Mouse (Mus musculus) skeletal muscle tissue, postnatal 0 days (tissue): Measurements from ENCODE around the gene Mrps35. TPM values are rescaled to one million over a fixed set of nuclear protein-coding genes. Genes with fewer than 3 reads are reported as not detected.

Experiments
- polyA plus RNA-seq: library from polyadenylated mRNA; unstranded; fragments of >200 nt; fragmentation: Nextera tagmentation; extraction: Ambion mirVana; gene quantifications from 2 replicates; pipeline ENCODE4 v1.2.1, GENCODE M21; 2015

Mrps35 gene
- 132 and 148 TPM in 2 replicates for polyA plus RNA-seq

GRCm38 (mm10) chr6:147042291-147043290, at the start of gene Mrps35:
Mrps35 (plus strand) TSS chr6:147042764.

GRCm38 (mm10) chr6:147032303-147032925, 10.2 kb upstream of the Mrps35 start, which contains the start of gene Rep15:
Rep15 (plus strand) TSS chr6:147032584.

GRCm38 (mm10) chr6:147086594-147087225, 44.1 kb downstream of the Mrps35 start, which contains the start of gene Mansc4:
Mansc4 (minus strand) TSS chr6:147087032.

GRCm38 (mm10) chr6:147091136-147092120, 48.9 kb downstream of the Mrps35 start, which contains the start of gene Klhl42:
Klhl42 (plus strand) TSS chr6:147091379.

Other genes starting within 250 kb of the Mrps35 start
- gene Arntl2, start 246.7 kb upstream of the Mrps35 start, polyA plus RNA-seq, result 2.0 and 2.1 TPM in 2 replicates
- not detected in 2 replicates for gene Smco2, start 192.7 kb upstream of the Mrps35 start, polyA plus RNA-seq
- 22.7 and 24.3 TPM in 2 replicates for gene Ppfibp1, start 154.3 kb upstream of the Mrps35 start, polyA plus RNA-seq
- gene 1700034J05Rik, start 88.3 kb upstream of the Mrps35 start, polyA plus RNA-seq, result not detected in 2 replicates
- 0.36 and 0.38 TPM in 2 replicates for gene Rep15, start 10.2 kb upstream of the Mrps35 start, polyA plus RNA-seq
- gene Mansc4, start 44.3 kb downstream of the Mrps35 start, polyA plus RNA-seq, result 0.19 and 0.38 TPM in 2 replicates
- 2.5 and 2.8 TPM in 2 replicates for gene Klhl42, start 48.6 kb downstream of the Mrps35 start, polyA plus RNA-seq
- gene Pthlh, start 221.4 kb downstream of the Mrps35 start, polyA plus RNA-seq, result 0.76 and 1.0 TPM in 2 replicates